Mouse (Mus musculus) brown adipose tissue, adult 24 weeks (tissue): Measurements from ENCODE around the gene Vmn1r239-ps. TPM values are rescaled to one million over a fixed set of nuclear protein-coding genes. Genes with fewer than 3 reads are reported as not detected.
"Not testable (repeated sequence)": the region's sequence is repeated elsewhere in the genome, so short reads cannot be mapped to it uniquely, and the experiment has no call there.

Source experiments
- H3K27ac ChIP-seq: fragments of 200-500 bp; replicated peaks from 2 replicates; pipeline ENCODE4 v1.5.1; 2012; ENCODE audit warnings: low read depth, mild to moderate bottlenecking, low read length
- H3K4me1 ChIP-seq: fragments of 200-500 bp; 2 replicates; pipeline ENCODE4 v1.6.1; 2012; ENCODE audit warnings: low read length, mixed read lengths; ENCODE audit not compliant: control insufficient read depth, insufficient read depth, insufficient read length
- H3K4me3 ChIP-seq: fragments of 200-500 bp; 2 replicates; pipeline ENCODE4 v1.5.1; 2012; ENCODE audit warnings: low read depth, mild to moderate bottlenecking, low read length, moderate library complexity; ENCODE audit not compliant: insufficient read depth
- polyA plus RNA-seq: library from polyadenylated mRNA; stranded (reverse); fragments of >200 nt; gene quantifications from 2 replicates; pipeline ENCODE4 v1.2.4, GENCODE M21; 2012; ENCODE audit not compliant: missing spikeins, insufficient read depth, insufficient read length

Vmn1r239-ps gene
- not detected in 2 replicates for polyA plus RNA-seq

GRCm38 (mm10) chrX:147453610-147454009 is at the start of gene Vmn1r239-ps:
Gene Vmn1r239-ps (minus strand): TSS chrX:147453710.
- not testable (repeated sequence) for H3K27ac ChIP-seq, H3K4me3 ChIP-seq, H3K4me1 ChIP-seq

GRCm38 (mm10) chrX:147489551-147489950 is 36.0 kb upstream of the Vmn1r239-ps start:
- Histone ChIP-seq H3K27ac (no peak overlapping the region), H3K4me1 (no peaks in the 10 kb centered on the region)

DNA sequence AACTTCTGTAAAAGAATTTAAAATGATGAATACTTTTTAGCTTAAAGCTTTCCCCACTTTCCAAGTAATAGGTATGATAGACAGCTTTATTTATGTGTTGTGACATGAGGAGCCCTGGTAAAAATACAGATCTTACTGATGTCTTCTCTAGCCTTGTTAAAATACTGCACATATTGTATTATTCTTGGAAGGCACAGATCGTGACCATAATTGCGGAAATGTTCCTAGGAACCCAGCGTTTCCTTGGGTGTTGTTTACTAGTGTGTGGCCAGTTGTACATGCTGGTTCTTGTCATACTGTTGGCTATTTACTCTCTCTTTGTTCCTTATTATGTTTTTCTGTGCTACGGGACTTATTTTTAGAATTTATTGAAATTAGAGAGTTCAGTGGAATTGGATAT is 10.1 kb downstream of the Vmn1r239-ps start:
- Histone ChIP-seq H3K4me3 (no peak overlapping the region), H3K4me1 (no peaks in the 10 kb centered on the region)

More at GRCm38 (mm10) chrX:147489551-147489950, 36.0 kb upstream of the Vmn1r239-ps start:
- no peak overlapping the region for H3K4me3 ChIP-seq

DNA sequence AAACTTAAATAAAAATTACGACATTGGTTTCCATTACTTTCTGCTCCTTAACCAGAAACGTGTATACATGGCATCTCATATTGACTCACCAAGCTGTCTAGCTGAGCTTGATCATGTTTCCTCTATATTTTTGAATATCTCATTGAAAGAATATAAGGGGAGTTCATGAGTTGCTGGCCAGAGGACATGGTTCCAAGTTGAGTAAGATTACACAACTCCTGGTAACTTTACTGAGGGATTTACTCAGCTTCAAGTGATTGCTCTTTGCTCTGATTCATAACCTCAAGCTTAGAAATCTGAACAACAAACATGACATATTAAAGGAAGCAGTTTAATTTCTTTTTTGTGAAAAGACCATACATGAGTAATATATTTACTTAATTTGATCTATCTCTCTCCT is 18.1 kb downstream of the Vmn1r239-ps start:
- Histone ChIP-seq H3K27ac (no peak overlapping the region), H3K4me1 (no peaks in the 10 kb centered on the region), H3K4me3 (no peak overlapping the region)

More for the DNA sequence above, 10.1 kb downstream of the Vmn1r239-ps start:
- no peak overlapping the region for H3K27ac ChIP-seq

GRCm38 (mm10) chrX:147429753-147430152 is 23.8 kb downstream of the Vmn1r239-ps start:
- Histone ChIP-seq H3K4me3 (no peak overlapping the region), H3K4me1 (no peaks in the 10 kb centered on the region), H3K27ac (no peak overlapping the region)

DNA sequence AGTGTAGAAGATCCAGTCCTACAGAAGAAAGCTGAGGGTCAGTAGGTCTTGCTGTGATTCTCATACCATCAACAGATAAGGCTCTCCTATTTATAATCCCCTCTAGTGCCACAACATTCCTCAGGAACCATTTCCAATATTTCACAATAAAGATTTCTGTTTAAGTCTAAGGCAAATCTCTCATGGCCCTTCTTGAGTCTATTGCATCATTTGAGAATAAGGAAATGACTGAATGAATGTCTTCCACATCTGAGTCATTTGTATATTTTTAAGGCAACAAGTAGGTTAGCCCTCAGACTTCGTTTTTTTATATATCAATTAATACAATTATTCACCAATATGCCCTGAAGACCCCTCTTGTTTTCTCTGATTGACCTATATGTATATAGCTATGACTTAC is 24.4 kb downstream of the Vmn1r239-ps start, which contains the start of gene Il13ra2:
Il13ra2 (minus strand) TSS at position 64 of the 400 bp plus-strand sequence.
- no peak within 1 kb of the TSS for H3K4me3 ChIP-seq
- no peak within 1 kb of the TSS for H3K27ac ChIP-seq
- H3K4me1 ChIP-seq = no peaks in the 10 kb centered on the region

Other genes starting within 250 kb of the Vmn1r239-ps start
- not detected in 2 replicates for gene Il13ra2, start 24.5 kb downstream of the Vmn1r239-ps start, polyA plus RNA-seq
- gene Lrch2, start 100.4 kb upstream of the Vmn1r239-ps start, polyA plus RNA-seq = 0.29 and 1.6 TPM in 2 replicates